Mouse (Mus musculus) cerebellum, adult 11 months (tissue): ENCODE results near the gene Kif2c.

Experiments used
- DNase-seq: peaks from one replicate; pipeline ENCODE4 v3.0.0; 2022

Kif2c gene

GRCm38 (mm10) chr4:117133817-117134600 is 48.4 kb downstream of the Kif2c start, which contains the start of gene Plk3:
TSS of gene Plk3 (minus strand) at chr4:117133963.
- DNase-seq, result peak; percentile 98

DNA sequence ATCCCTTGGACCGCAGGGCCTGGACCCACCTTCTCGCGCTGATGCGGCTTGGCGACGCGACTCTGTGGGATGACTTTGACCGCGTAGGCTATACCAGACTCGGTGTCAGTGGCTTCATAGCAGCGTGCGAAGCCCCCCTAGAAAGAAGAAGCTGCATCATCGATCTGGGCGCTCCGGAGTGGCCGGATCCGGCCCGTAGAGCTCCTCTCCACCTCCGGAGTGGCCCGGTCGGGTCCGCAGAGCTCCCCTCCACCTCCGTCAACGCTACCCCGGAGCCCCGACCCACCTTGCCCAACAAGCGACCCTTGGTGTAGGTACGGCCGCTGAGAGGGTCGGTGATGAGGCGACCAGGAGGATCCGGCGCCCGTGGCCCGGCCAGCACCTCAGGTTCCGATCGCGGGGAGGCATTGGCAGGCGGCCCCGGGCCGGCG is 49.1 kb downstream of the Kif2c start:
- DNase-seq, result no peak

DNA sequence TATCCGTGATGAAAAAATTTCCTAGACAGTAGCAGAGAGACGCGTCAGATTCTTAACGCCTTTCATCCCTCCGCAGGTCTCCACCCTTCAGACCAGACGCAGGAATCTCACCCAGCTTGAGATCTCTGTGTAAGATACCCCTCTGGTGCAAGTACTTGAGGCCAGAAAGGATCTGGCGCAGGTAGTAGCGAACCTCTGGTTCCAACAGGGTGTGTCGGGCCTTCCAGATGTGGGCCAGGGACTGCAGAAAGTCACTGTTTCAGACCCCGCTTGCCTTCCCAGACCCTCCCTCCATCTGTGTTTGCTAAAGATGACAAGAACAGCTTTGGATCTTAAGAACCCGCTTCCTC is 49.7 kb downstream of the Kif2c start:
- DNase-seq, result no peak

DNA sequence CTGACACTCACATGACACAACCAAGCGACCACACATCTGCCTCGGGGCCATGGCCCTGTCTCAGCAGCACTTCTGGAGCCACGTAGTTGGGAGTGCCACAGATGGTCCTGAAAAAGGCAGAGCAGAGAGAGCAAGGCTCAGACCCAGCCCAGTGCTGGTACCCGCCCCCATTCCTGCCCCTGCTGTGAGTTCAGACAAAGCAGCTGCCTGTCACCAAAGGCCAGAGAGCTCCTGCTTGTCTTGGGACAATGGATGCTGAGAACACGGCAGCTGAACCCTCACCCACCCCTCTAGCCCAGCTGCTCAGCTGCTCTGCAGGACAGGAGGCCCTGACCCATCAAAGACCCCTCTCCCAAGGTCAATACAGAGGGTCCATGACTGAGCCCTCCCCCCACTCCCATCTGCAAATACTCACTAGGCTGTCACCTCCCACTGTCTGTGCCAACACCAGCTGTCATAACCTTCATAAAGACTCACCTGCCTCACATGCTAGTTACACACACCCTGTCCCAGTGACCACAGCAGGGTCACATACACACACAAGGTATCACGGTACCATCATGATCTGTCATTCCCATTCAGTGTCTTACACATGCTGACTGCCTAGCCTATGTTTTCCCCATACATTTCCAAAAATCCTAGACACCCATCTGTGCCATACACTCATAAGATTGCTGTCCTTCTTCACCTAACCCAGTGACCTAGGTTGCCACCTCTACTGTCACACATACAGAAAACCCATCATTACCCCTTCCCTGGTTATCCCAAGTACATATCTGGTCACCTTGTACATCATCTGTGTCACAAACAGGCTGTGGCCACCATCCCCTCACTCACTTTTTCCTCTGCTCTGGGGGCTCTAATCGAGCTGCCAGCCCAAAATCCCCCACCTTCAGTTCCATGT is 50.3 kb downstream of the Kif2c start:
- no peak for DNase-seq

DNA sequence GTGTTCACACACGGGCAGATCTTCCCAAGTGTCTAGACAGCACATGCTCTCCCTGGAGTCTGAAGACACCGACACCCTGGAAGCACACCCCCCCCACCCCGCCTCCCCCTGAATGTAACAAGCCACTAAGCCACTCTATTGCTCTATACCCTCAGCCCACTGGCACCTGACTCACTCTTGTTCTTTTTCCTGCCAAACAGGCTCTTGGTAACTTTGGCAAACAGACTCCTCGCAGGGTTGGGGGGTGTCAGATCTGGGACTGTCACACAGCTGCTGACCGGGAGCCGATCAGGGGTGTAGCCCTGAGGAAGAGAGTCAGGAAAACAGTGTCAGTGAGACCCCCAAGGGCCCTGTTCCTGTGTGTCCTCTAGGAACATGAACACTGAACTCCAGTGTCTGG is 51.2 kb downstream of the Kif2c start:
- no peak for DNase-seq

GRCm38 (mm10) chr4:117130790-117131189 is 51.6 kb downstream of the Kif2c start:
- DNase-seq, result no peak

DNA sequence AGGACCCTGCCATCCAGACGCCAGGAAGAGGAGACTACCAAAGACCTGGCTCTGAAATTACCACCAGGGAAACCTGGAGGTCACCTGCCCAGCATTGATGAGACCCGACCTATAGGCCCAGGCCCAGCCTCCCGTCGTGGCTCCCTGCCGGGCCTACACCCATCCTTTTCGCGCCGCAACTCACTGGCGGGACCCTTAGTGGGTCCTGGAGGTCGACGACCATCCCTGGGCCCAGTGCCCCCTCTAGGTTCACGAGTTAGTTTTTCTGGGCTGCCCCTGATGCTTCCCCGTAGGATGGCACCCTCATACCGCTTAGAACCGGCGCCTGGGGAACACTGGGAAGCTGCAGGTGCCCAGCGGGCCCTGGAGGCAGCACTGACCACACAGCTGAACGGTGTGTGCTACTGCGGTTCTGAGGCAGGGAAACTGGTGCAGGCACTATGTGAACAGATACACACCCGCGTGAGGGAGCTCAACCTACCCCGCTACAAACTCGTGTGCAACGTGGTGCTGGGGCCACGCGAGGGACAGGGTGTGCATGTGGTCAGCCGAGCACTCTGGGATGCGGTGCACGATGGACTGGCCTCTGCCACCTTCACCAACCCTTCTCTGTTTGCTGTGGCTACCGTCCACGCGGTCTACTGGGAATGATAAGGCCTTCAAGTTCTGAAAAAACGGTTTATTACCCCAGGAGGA is 54.3 kb downstream of the Kif2c start:
- DNase-seq, result no peak

- DNase-seq, result no peak
These were observed 55.7 kb downstream of the Kif2c start, which contains the start of gene Tctex1d4 for GRCm38 (mm10) chr4:117126675-117127290. TSS of gene Tctex1d4 (plus strand) at chr4:117126794.

DNA sequence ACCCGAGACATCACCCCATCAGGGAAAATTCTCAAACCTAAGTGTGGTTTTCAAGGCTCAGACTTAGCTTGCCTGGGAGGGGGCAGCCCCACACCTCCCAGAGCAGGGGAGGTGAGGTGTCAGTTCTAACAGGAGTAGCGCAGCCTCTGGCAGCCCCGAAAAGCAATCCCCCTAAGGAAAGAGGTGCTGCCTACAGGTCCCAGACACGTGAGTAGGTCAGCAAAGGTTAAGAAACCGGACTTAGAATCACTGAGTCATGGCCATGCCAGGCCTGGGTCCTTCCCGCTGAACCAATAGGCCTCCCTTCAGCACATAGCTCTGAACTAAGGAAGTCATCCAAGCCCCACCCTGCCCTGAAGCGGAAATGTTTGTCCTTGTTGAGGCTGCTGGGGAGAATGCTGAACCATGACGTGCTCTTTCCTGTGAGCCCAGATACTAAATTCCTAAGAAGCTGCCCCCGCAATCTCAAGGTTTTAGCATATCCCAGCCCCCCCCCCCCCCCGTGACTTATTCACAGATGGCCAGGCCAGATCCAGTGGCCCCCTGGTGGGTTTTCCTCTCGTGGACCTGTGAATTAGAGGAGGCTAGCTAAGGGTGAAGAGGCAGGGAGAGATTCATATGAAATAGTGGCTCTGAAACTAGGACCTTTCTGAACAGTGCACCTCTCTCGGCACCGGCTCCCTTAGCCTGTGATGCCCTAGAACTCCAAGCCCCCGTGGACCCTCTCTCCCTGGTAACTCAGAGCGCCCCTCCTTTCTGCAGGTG is 56.3 kb downstream of the Kif2c start:
- DNase-seq, result no peak

- no peak for DNase-seq
These were observed 57.0 kb downstream of the Kif2c start, which contains the start of gene Btbd19 for GRCm38 (mm10) chr4:117125348-117125909. TSS of gene Btbd19 (minus strand) at chr4:117125725.

DNA sequence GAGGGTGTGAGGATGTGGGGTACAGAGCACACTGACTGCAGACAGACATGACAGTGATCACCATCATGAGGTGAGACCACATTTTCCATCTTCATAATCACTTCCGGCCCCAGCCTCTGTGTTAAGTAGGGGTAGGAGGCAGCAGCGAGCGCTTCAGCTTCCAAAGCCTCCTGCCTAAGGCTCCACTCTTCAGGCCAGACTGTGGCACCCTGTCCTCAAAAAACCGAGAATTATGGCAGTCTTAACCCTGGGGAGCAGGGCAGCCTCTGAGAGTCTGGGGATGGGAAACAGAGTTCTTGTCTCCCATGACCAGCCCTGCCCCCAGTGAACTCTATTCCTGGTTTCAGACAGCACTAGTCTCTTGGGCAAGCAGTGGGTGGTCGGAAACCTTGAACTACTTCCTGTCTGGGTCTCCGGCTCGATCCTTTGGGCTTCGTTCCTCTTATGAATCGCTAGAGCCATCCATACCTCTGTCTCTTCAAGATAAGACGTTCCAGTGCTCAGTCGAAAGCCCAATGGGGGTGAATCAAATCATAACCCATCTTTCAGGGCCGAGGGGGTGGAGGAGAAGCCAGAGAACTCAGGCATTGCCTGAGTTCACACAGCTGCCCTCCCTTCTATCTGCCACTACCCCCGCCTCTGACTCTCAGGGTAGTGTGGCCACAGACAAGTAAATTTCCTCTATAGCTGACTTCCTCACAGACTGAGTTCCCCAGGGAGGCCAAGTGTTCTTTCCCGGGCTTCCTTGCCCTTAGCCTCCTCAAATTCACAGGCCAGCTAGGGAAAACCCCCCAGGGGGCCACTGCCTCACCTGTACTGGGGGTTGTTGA is 57.7 kb downstream of the Kif2c start:
- DNase-seq, result no peak

GRCm38 (mm10) chr4:117124218-117124517 is 58.3 kb downstream of the Kif2c start:
- no peak for DNase-seq

- no peak for DNase-seq
These were observed 58.8 kb downstream of the Kif2c start for GRCm38 (mm10) chr4:117123546-117124217.

GRCm38 (mm10) chr4:117122209-117122608 is 60.2 kb downstream of the Kif2c start:
- no peak for DNase-seq

GRCm38 (mm10) chr4:117120445-117121414 is 61.7 kb downstream of the Kif2c start:
- peak; percentile 87 for DNase-seq

- no peak for DNase-seq
These were observed 62.4 kb downstream of the Kif2c start for GRCm38 (mm10) chr4:117120052-117120444.

DNA sequence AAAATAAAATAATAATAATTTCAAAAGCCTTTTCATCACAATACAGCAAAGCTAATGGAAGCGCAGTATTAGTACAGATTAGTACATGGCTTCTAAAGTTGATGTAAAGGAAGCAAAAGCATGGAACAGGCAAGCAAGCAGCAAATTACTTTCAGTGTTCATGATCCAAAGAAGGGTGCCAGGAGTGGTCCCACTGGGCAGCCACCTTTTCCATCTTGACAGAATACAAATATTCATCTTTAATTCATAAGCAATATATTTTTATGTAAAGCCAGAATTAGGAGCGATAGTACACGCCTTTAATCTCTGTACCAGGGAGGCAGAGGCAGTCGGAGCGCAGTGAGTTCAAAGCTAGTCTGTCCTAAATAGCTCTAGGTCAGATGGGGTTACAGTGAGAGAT is 62.8 kb downstream of the Kif2c start:
- DNase-seq, result no peak

GRCm38 (mm10) chr4:117117931-117118330 is 64.5 kb downstream of the Kif2c start:
- no peak for DNase-seq

- DNase-seq, result no peak
These were observed 66.8 kb downstream of the Kif2c start for GRCm38 (mm10) chr4:117115592-117115991.
